Mouse (Mus musculus) liver, embryonic 11.5 days (tissue): ENCODE results near the gene Orm3. TPM values are rescaled to one million over a fixed set of nuclear protein-coding genes. Genes with fewer than 3 reads are reported as not detected.

Experiments
- ATAC-seq: fragments of 200-750 bp; cut with Nextera tagmentation; replicated peaks from 2 replicates; pipeline ENCODE4 v1.8.0; 2017; ENCODE audit warnings: moderate number of reproducible peaks, mild to moderate bottlenecking, moderate TSS enrichment, moderate library complexity; ENCODE audit not compliant: low FRiP score
- DNase-seq: peaks from one replicate; pipeline ENCODE4 v3.0.0-alpha.2; 2017; ENCODE audit warnings: low spot score
- H3K27ac ChIP-seq: fragments of 300-500 bp; sonication (generic); 2 replicates; pipeline ENCODE4 v1.5.1; 2014; ENCODE audit warnings: mild to moderate bottlenecking, low read depth, low read length, control low read depth
- H3K27me3 ChIP-seq: fragments of 300-500 bp; sonication (generic); replicated peaks from 2 replicates; pipeline ENCODE4 v1.6.1; 2014; ENCODE audit warnings: low read length, mixed read lengths; ENCODE audit not compliant: control insufficient read depth, insufficient read depth
- H3K36me3 ChIP-seq: fragments of 300-500 bp; sonication (generic); 2 replicates; pipeline ENCODE4 v1.6.1; 2014; ENCODE audit warnings: mild to moderate bottlenecking, low read length, moderate library complexity, mixed read lengths; ENCODE audit not compliant: control insufficient read depth, insufficient read depth
- H3K4me1 ChIP-seq: fragments of 300-500 bp; sonication (generic); replicated peaks from 2 replicates; pipeline ENCODE4 v1.6.1; 2014; ENCODE audit warnings: low read length, mixed read lengths; ENCODE audit not compliant: control insufficient read depth, insufficient read depth
- H3K4me2 ChIP-seq: fragments of 300-500 bp; sonication (generic); 2 replicates; pipeline ENCODE4 v1.6.1; 2014; ENCODE audit warnings: mild to moderate bottlenecking, control low read depth, moderate library complexity
- H3K4me3 ChIP-seq: fragments of 300-500 bp; sonication (generic); 2 replicates; pipeline ENCODE4 v1.5.1; 2014; ENCODE audit warnings: low read depth, low read length, control low read depth
- H3K9ac ChIP-seq: fragments of 300-500 bp; sonication (generic); 2 replicates; pipeline ENCODE4 v1.6.1; 2014; ENCODE audit warnings: low read depth, low read length, control low read depth
- H3K9me3 ChIP-seq: fragments of 300-500 bp; sonication (generic); 2 replicates; pipeline ENCODE4 v1.6.1; 2016; ENCODE audit warnings: low read length, inconsistent platforms, mixed read lengths; ENCODE audit not compliant: control insufficient read depth
- WGBS: fragments of 180-500 bp; shearing (Covaris S2); extraction: QIAGEN DNeasy Blood & Tissue Kit; methylation state at CpG from one replicate; pipeline ENCODE4 v1.1.7; 2014; 5-methylcytosine and 5-hydroxymethylcytosine counted together
- polyA plus RNA-seq: library from polyadenylated mRNA; unstranded; fragments of >200 nt; fragmentation: Nextera tagmentation; extraction: Ambion mirVana; gene quantifications from 2 replicates; pipeline ENCODE4 v1.2.1, GENCODE M21; 2014

The Orm3 gene
- polyA plus RNA-seq, 1 experiment from 2014 or later: not detected

DNA sequence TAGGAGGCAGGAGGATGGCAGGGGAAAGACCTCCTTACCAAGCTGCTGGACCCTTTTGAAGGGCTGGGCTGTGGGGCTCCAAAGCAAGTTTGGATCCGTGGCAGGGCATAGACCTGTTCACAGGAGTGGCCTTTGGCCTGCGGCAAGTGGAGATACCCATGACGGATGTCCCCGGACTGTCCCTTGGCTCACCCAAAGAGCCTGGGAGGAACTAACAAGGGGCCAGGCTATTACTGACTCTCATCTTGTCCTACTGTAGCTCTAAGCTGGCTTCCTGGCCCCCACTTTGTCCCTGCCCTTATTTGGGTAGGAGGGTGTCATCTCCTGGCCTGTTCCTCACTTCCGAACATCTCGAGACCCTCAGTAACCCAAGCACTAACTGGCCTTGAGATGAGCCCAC lies 46.6 kb downstream of the Orm3 start:
- ATAC-seq (no peak), DNase-seq (no peak)
- Histone ChIP-seq H3K9ac (peak overlapping the region; percentile 28), H3K4me3 (peak overlapping the region; percentile 43), H3K4me2 (peak overlapping the region; percentile 65), H3K27ac (peak overlapping the region; percentile 67), H3K4me1 (peaks cover 63% of the 10 kb centered on the region), H3K27me3 (no peaks in the 10 kb centered on the region), H3K9me3 (no peaks in the 10 kb centered on the region), H3K36me3 (peaks cover 3% of the 10 kb centered on the region; the same call in 1 of the 2 replicates)
- WGBS: 49% methylated on average over 6 of the region's 6 CpGs

DNA sequence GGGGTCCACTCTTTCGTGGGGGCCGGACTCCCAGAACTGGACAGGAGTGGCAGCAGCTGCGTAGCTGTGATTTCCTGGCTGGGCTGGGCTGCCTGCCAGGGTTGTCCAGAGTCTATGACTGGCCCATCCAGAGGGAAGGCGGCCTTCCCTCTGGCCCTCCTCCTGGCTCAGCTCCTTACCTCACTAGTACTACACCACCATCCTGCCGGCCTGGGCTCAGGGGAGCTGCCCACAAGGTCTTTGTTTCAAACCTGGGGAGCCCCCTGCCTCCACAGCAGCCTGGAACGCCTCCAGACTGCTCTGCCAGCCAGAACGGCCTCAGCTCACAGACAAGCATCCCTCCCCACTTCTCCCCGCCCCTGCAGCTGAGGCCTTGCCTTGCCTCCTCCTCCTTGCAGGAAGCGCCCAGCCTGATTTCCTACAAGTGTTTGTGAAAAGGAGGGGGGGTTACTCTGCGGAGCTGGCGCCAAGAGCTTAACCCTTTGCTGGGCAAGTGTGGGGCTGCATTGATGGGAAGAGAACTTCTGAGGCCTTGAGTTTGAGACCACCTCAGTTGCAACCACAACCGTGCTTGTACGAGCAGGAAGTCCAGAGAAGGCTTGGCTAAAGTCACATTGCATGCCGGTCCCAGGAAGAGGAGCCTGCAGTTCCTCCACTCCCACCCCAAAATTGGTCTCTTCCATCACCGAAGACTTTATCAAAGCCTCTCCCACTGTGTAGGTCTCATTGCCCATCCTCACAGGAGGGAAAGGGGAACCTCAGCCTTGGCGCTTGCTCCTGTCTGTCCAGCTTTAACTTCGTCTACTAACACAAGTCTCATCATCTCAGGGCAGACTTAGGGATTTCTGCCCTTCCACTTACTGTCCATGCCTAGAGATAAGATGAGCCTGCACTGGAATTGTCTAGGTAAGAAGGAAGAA lies 47.3 kb downstream of the Orm3 start, which contains the start of gene Akna:
Gene Akna (minus strand): TSS at position 315 of the 920 bp plus-strand sequence.
- DNase-seq: peak; percentile 71
- peak within 1 kb of the TSS; percentile 43 for H3K4me3 ChIP-seq
- ATAC-seq: peak; percentile 53
- H3K9ac ChIP-seq: peak within 1 kb of the TSS; percentile 28
- peaks cover 63% of the 10 kb centered on the region for H3K4me1 ChIP-seq
- 13% methylated on average over 17 of the region's 17 CpGs for WGBS
- H3K9me3 ChIP-seq: no peaks in the 10 kb centered on the region
- H3K4me2 ChIP-seq: peak within 1 kb of the TSS; percentile 65
- peak within 1 kb of the TSS; percentile 67 for H3K27ac ChIP-seq
- H3K36me3 ChIP-seq: peaks cover under 1% of the 10 kb centered on the region; the same call in 1 of the 2 replicates
- no peaks in the 10 kb centered on the region for H3K27me3 ChIP-seq

DNA sequence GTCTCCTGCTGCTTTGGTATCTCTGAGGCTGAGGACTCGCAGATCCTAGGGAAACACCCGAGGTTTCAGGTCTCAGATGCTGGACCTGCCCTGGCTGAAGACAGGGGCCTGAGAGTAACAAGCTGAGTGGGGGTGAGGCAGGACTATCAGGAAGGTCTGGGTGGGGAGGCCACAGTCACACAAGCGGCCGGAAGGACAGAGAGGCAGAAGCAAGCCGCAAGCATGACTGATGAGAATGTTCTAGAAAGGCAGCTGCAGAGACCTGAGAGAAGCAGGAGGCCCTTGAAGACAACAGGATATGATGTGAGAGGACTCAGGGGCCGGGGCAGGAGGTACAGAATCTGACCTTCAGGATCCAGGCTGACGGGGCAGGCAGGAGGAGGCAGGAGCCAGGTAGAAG lies 48.2 kb downstream of the Orm3 start:
- no peaks in the 10 kb centered on the region for H3K36me3 ChIP-seq
- peaks cover 60% of the 10 kb centered on the region for H3K4me1 ChIP-seq
- H3K27me3 ChIP-seq: no peaks in the 10 kb centered on the region; the same call in 1 of the 2 replicates
- DNase-seq: no peak
- no peak overlapping the region for H3K4me3 ChIP-seq
- WGBS: 53% methylated on average over 7 of the region's 7 CpGs
- no peak for ATAC-seq
- no peaks in the 10 kb centered on the region for H3K9me3 ChIP-seq
- H3K4me2 ChIP-seq: peak overlapping the region; percentile 65
- 0 out of 2 replicates have a peak overlapping the region, but pooled peaks have one; percentile 7 for H3K27ac ChIP-seq
- H3K9ac ChIP-seq: no peak overlapping the region

GRCm38 (mm10) chr4:63405051-63405450 lies 49.1 kb downstream of the Orm3 start:
- Histone ChIP-seq H3K9me3 (no peaks in the 10 kb centered on the region), H3K4me3 (no peak overlapping the region), H3K4me2 (no peak overlapping the region; the same call in 1 of the 2 replicates), H3K9ac (no peak overlapping the region), H3K4me1 (peaks cover 56% of the 10 kb centered on the region), H3K27ac (0 out of 2 replicates have a peak overlapping the region, but pooled peaks have one; percentile 7), H3K27me3 (no peaks in the 10 kb centered on the region; the same call in 1 of the 2 replicates), H3K36me3 (no peaks in the 10 kb centered on the region)
- DNase-seq (no peak), ATAC-seq (0 out of 2 replicates have a peak, but pooled peaks have one; percentile 12)
- 24% methylated on average over 7 of the region's 7 CpGs for WGBS

DNA sequence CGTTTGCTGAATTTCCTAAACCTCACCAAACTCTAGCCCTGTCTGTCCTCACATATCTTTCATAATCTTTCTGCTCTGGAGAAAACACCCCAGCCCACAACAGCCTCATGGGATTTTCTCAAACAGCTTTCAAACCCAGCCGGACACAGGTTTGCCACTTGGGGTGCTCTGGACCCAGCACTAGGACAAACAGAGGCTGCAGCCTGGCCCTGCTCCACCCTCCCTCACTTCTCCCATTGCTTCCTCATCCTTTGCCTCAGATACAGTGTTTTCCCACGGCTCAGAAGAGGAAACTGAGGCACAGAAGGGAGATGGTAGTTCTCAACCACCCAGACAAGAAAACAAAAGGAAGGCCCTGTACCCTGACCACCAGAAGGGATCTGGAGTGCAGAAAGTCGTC lies 49.7 kb downstream of the Orm3 start:
- Histone ChIP-seq H3K4me3 (no peak overlapping the region), H3K27ac (no peak overlapping the region), H3K27me3 (no peaks in the 10 kb centered on the region; the same call in 1 of the 2 replicates), H3K36me3 (no peaks in the 10 kb centered on the region), H3K9me3 (no peaks in the 10 kb centered on the region), H3K4me2 (no peak overlapping the region), H3K9ac (no peak overlapping the region), H3K4me1 (peaks cover 54% of the 10 kb centered on the region)
- DNase-seq (no peak), ATAC-seq (no peak)
- WGBS: 60% methylated on average over 4 of the region's 4 CpGs

- WGBS: 65% methylated on average over 7 of the region's 7 CpGs
- H3K36me3 ChIP-seq: no peaks in the 10 kb centered on the region
- no peak overlapping the region; the same call in 1 of the 2 replicates for H3K4me2 ChIP-seq
- DNase-seq: no peak
- H3K9me3 ChIP-seq: no peaks in the 10 kb centered on the region
- no peak overlapping the region for H3K9ac ChIP-seq
- no peak overlapping the region for H3K27ac ChIP-seq
- H3K4me3 ChIP-seq: no peak overlapping the region
- peaks cover 36% of the 10 kb centered on the region for H3K4me1 ChIP-seq
- no peak for ATAC-seq
- no peaks in the 10 kb centered on the region; the same call in none of the 2 replicates for H3K27me3 ChIP-seq
These were observed 52.3 kb downstream of the Orm3 start for GRCm38 (mm10) chr4:63408247-63408646.

- Histone ChIP-seq H3K9me3 (no peaks in the 10 kb centered on the region), H3K27ac (no peak overlapping the region), H3K4me2 (no peak overlapping the region; the same call in none of the 2 replicates), H3K4me1 (peaks cover 32% of the 10 kb centered on the region), H3K4me3 (no peak overlapping the region), H3K36me3 (no peaks in the 10 kb centered on the region), H3K9ac (no peak overlapping the region), H3K27me3 (no peaks in the 10 kb centered on the region; the same call in none of the 2 replicates)
- DNase-seq: no peak
- peak; percentile 50 for ATAC-seq
- WGBS: 10% methylated on average over 8 of the region's 8 CpGs
These were observed 52.7 kb downstream of the Orm3 start for GRCm38 (mm10) chr4:63408649-63409048.
